ENCODE assay signal across 9 mouse cellular contexts in genomic region chr6:93715181-93716180, GRCm38 (mm10).
DNase-seq lines count a peak whose midpoint lies in the region; ATAC-seq and TF ChIP-seq lines count a peak whose summit lies in the region.
"Had no signal": no experiment of that assay in that cellular context is flagged by ENCODE, and none has a peak within 500 bp of the region (broad histone marks: within the 10 kb centered on the region; RNA-seq: fewer than 3 reads in every experiment).

No protein-coding gene starts in this region.

- peaks cover 6% of the 10 kb centered on the region; the same call in 1 of the 2 replicates for H3K36me3 ChIP-seq in forebrain, embryonic 12.5 days (replicated peaks)
- no peaks in the 10 kb centered on the region for H3K36me3 ChIP-seq in intestine, postnatal 0 days (ENCODE audit: control insufficient read depth, insufficient read depth)
- no peaks in the 10 kb centered on the region for H3K36me3 ChIP-seq in neural tube, embryonic 14.5 days (ENCODE audit: control insufficient read depth, insufficient read depth, low read length)

- 0 out of 2 replicates have a peak, but pooled peaks have one; percentile 36 for ATAC-seq in forebrain, embryonic 12.5 days (ENCODE audit: low FRiP score)
- ATAC-seq in intestine, postnatal 0 days: no peak
- peak; percentile 51; the same call in 1 of the 2 replicates for ATAC-seq in neural tube, embryonic 14.5 days (ENCODE audit: low read depth)

- H3K4me3 ChIP-seq in left cerebral cortex, adult 2 months: peak overlapping the region; percentile 46
- no peak overlapping the region for H3K4me3 ChIP-seq in forebrain, embryonic 12.5 days (replicated peaks)
- H3K4me3 ChIP-seq in intestine, postnatal 0 days (ENCODE audit: low read depth, low read length): no peak overlapping the region
- no peak overlapping the region for H3K4me3 ChIP-seq in neural tube, embryonic 14.5 days (ENCODE audit: low read depth, low read length)

- 30% methylated on average over 24 of the region's 24 CpGs for WGBS in forebrain, embryonic 12.5 days
- 58% methylated on average over 24 of the region's 24 CpGs for WGBS in intestine, postnatal 0 days
- WGBS in neural tube, embryonic 14.5 days: 43% methylated on average over 24 of the region's 24 CpGs

- H3K4me1 ChIP-seq in forebrain, embryonic 12.5 days: peaks cover 44% of the 10 kb centered on the region
- H3K4me1 ChIP-seq in intestine, postnatal 0 days (replicated peaks; ENCODE audit: control insufficient read depth, insufficient read depth, low read length): no peaks in the 10 kb centered on the region
- peaks cover 26% of the 10 kb centered on the region for H3K4me1 ChIP-seq in neural tube, embryonic 14.5 days (ENCODE audit: control insufficient read depth, insufficient read depth, low read length)

- peak overlapping the region; percentile 26 for H3K4me2 ChIP-seq in forebrain, embryonic 12.5 days
- peak overlapping the region; percentile 9; the same call in 1 of the 2 replicates for H3K4me2 ChIP-seq in intestine, postnatal 0 days (replicated peaks; ENCODE audit: low read depth)
- peak overlapping the region; percentile 49 for H3K4me2 ChIP-seq in neural tube, embryonic 14.5 days (ENCODE audit: low read depth, low read length)

- peaks cover 12% of the 10 kb centered on the region; the same call in 1 of the 2 replicates for H3K27me3 ChIP-seq in forebrain, embryonic 12.5 days
- H3K27me3 ChIP-seq in intestine, postnatal 0 days (replicated peaks; ENCODE audit: control insufficient read depth, insufficient read depth, low read length): no peaks in the 10 kb centered on the region
- H3K27me3 ChIP-seq in neural tube, embryonic 14.5 days (ENCODE audit: control insufficient read depth, insufficient read depth, low read length): no peaks in the 10 kb centered on the region

- TF ChIP-seq CTCF in left cerebral cortex, adult 2 months (IDR thresholded peaks at IDR 0.05): no peak
- TF ChIP-seq CTCF in intestine, postnatal 0 days (IDR thresholded peaks at IDR 0.05; ENCODE audit: low read depth): no peak

- DNase-seq in left cerebral cortex, adult 2 months (ENCODE audit: extremely low spot score in 1 of 2, low spot score in 2 of 2): no peak
- DNase-seq in left cerebral cortex, adult 18-20 months (ENCODE audit: low spot score in 2 of 2): no peak
- no peak for DNase-seq in cerebellum, adult 8-10 months
- no peak for DNase-seq in kidney, adult 8-10 months
- no peak for DNase-seq in right cerebral cortex, postnatal 36 days (ENCODE audit: low spot score in 2 of 2)
- DNase-seq: right cerebral cortex, postnatal 25 days had no signal

- H3K9me3 ChIP-seq in forebrain, embryonic 12.5 days: no peaks in the 10 kb centered on the region
- no peaks in the 10 kb centered on the region for H3K9me3 ChIP-seq in intestine, postnatal 0 days (ENCODE audit: control insufficient read depth)
- no peaks in the 10 kb centered on the region for H3K9me3 ChIP-seq in neural tube, embryonic 14.5 days (ENCODE audit: control insufficient read depth, low read length)

- intact Hi-C loops in left cerebral cortex, adult 2 months (cut with DNase I): loop anchor here (5.0 kb wide), 2 partner anchors 53 to 933 kb away; no protein-coding TSS in a partner anchor

- 0 out of 2 replicates have a peak overlapping the region, but pooled peaks have one; percentile 0 for H3K27ac ChIP-seq in left cerebral cortex, adult 2 months
- no peak overlapping the region for H3K27ac ChIP-seq in forebrain, embryonic 12.5 days
- no peak overlapping the region for H3K27ac ChIP-seq in intestine, postnatal 0 days (ENCODE audit: low read depth, low read length)
- H3K27ac ChIP-seq in neural tube, embryonic 14.5 days (ENCODE audit: low read depth, low read length): no peak overlapping the region; the same call in 1 of the 2 replicates

- H3K9ac ChIP-seq in forebrain, embryonic 12.5 days: 0 out of 2 replicates have a peak overlapping the region, but pooled peaks have one; percentile 21
- H3K9ac ChIP-seq in intestine, postnatal 0 days (ENCODE audit: low read depth, low read length): no peak overlapping the region
- peak overlapping the region; percentile 18 for H3K9ac ChIP-seq in neural tube, embryonic 14.5 days (replicated peaks; ENCODE audit: low read depth, low read length)
